Mouse (Mus musculus) megakaryocyte, adult 5-6 weeks (primary cell): ENCODE measurements around the gene Blvrb. TPM values are rescaled to one million over a fixed set of nuclear protein-coding genes. Genes with fewer than 3 reads are reported as not detected.

Experiments
- ATAC-seq: 2 replicates; pipeline ENCODE4 v1.8.0; 2016; ENCODE audit warnings: mild to moderate bottlenecking, inconsistent platforms; ENCODE audit not compliant: poor library complexity, severe bottlenecking
- total RNA-seq, 2 experiments: library from RNA; stranded (forward) in 1 of 2; stranded (reverse) in 1 of 2; fragments of 153-499, 151-499 nt in 1 of 2; fragments of 221-1000, 200-1000 nt in 1 of 2; gene quantifications; 2 replicates each; pipeline versions ENCODE4 v1.2.3 to v1.2.4; 2015 to 2017

The Blvrb gene
- total RNA-seq (2015) = 35.3 and 42.0 TPM in 2 replicates
- 15.5 and 16.2 TPM in 2 replicates for total RNA-seq (2017)

- ATAC-seq = peak; percentile 84
Observed at GRCm38 (mm10) chr7:27447419-27448286, at the start of gene Blvrb, which contains the start of gene Sptbn4. TSS of gene Blvrb (plus strand) at chr7:27447978. TSS of gene Sptbn4 (minus strand) at chr7:27447686.

- no peak for ATAC-seq
Observed at GRCm38 (mm10) chr7:27400545-27400944, 47.2 kb upstream of the Blvrb start.

- peak; percentile 60; the same call in 1 of the 2 replicates for ATAC-seq
Observed at GRCm38 (mm10) chr7:27402675-27403074, 45.1 kb upstream of the Blvrb start.

GRCm38 (mm10) chr7:27404203-27404942 is 43.4 kb upstream of the Blvrb start:
- no peak for ATAC-seq

- no peak for ATAC-seq
Observed at GRCm38 (mm10) chr7:27406481-27406880, 41.3 kb upstream of the Blvrb start.

- no peak for ATAC-seq
Observed at GRCm38 (mm10) chr7:27407816-27408215, 40.0 kb upstream of the Blvrb start.

- peak; percentile 86 for ATAC-seq
Observed at GRCm38 (mm10) chr7:27408379-27409176, 39.2 kb upstream of the Blvrb start.

- no peak for ATAC-seq
Observed at GRCm38 (mm10) chr7:27417151-27417550, 30.6 kb upstream of the Blvrb start.

- ATAC-seq = no peak
Observed at GRCm38 (mm10) chr7:27419101-27419500, 28.7 kb upstream of the Blvrb start.

GRCm38 (mm10) chr7:27423556-27424326 is 24.0 kb upstream of the Blvrb start:
- no peak for ATAC-seq

GRCm38 (mm10) chr7:27427387-27427786 is 20.4 kb upstream of the Blvrb start:
- ATAC-seq = no peak

GRCm38 (mm10) chr7:27428002-27428401 is 19.8 kb upstream of the Blvrb start:
- no peak for ATAC-seq

- no peak for ATAC-seq
Observed at GRCm38 (mm10) chr7:27429135-27429534, 18.6 kb upstream of the Blvrb start.

- no peak for ATAC-seq
Observed at GRCm38 (mm10) chr7:27433349-27433748, 14.4 kb upstream of the Blvrb start.

- ATAC-seq = no peak
Observed at GRCm38 (mm10) chr7:27433794-27434193, 14.0 kb upstream of the Blvrb start.

- peak; percentile 76 for ATAC-seq
Observed at GRCm38 (mm10) chr7:27437544-27437943, 10.2 kb upstream of the Blvrb start.

GRCm38 (mm10) chr7:27440014-27440413 is 7.8 kb upstream of the Blvrb start:
- no peak for ATAC-seq

- no peak for ATAC-seq
Observed at GRCm38 (mm10) chr7:27446051-27446450, 1.7 kb upstream of the Blvrb start.

- no peak for ATAC-seq
Observed at GRCm38 (mm10) chr7:27446521-27447418, 1.0 kb upstream of the Blvrb start.
